Mouse (Mus musculus): ENCODE results near the gene Ttc8. TPM values are rescaled to one million over a fixed set of nuclear protein-coding genes. Genes with fewer than 3 reads are reported as not detected.
A peak's percentile ranks its signal among the peaks of the same experiment; 100 is the strongest.

Ttc8 gene
- polyA plus RNA-seq, 1 experiment from 2014 or later, result 9.9 TPM

DNA sequence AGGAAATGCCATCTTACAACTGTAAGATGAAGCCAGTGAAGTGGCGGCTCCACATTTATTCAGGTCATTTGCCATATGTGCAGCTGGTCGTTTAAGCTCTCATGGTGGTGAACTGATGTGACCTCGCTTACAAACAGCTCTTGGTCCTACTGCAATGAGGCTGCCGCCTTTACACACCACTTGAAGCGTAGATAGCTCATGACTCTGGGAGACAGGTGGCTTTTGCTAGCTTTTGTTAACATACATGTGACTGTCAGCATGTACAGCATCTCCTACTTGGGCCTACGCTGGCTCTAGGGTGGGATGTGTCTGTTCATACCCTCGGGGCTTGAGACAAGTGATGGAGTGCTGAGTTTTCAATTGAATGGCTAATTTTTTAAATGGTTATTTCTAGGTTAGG is 40.6 kb downstream of the Ttc8 start:
- no peak overlapping the region for H3K4me3 ChIP-seq (ENCODE audit: low read depth, low read length)
- H3K27me3 ChIP-seq (ENCODE audit: control insufficient read depth, insufficient read depth, low read length), result no peaks in the 10 kb centered on the region
- WGBS, result 79% methylated on average over 7 of the region's 7 CpGs
- H3K27ac ChIP-seq (replicated peaks), result no peak overlapping the region
- no peaks in the 10 kb centered on the region for H3K9me3 ChIP-seq (ENCODE audit: control insufficient read depth, low read length)
- TF ChIP-seq EP300 (optimal IDR thresholded peaks at IDR 0.05) (no peak), CTCF (IDR thresholded peaks at IDR 0.05; ENCODE audit: low read depth) (no peak)
- H3K36me3 ChIP-seq (ENCODE audit: control insufficient read depth, insufficient read depth, low read length), result no peaks in the 10 kb centered on the region
- ATAC-seq (ENCODE audit: low FRiP score, low TSS enrichment) (no peak), DNase-seq (ENCODE audit: low spot score) (no peak)
- no peaks in the 10 kb centered on the region for H3K4me1 ChIP-seq (replicated peaks; ENCODE audit: control insufficient read depth, insufficient read depth)
- no peak overlapping the region for H3K4me2 ChIP-seq (replicated peaks; ENCODE audit: low read depth)
- no peak overlapping the region for H3K9ac ChIP-seq (ENCODE audit: low read length)

- H3K27ac ChIP-seq (replicated peaks), result no peak overlapping the region
- no peaks in the 10 kb centered on the region for H3K4me1 ChIP-seq (replicated peaks; ENCODE audit: control insufficient read depth, insufficient read depth)
- H3K4me2 ChIP-seq (replicated peaks; ENCODE audit: low read depth), result no peak overlapping the region
- no peaks in the 10 kb centered on the region for H3K27me3 ChIP-seq (ENCODE audit: control insufficient read depth, insufficient read depth, low read length)
- H3K9me3 ChIP-seq (ENCODE audit: control insufficient read depth, low read length), result no peaks in the 10 kb centered on the region
- WGBS, result 73% methylated on average over 4 of the region's 4 CpGs
- H3K9ac ChIP-seq (ENCODE audit: low read length), result no peak overlapping the region
- no peaks in the 10 kb centered on the region for H3K36me3 ChIP-seq (ENCODE audit: control insufficient read depth, insufficient read depth, low read length)
- DNase-seq (ENCODE audit: low spot score) (no peak), ATAC-seq (ENCODE audit: low FRiP score, low TSS enrichment) (no peak)
- no peak overlapping the region for H3K4me3 ChIP-seq (ENCODE audit: low read depth, low read length)
- TF ChIP-seq CTCF (IDR thresholded peaks at IDR 0.05; ENCODE audit: low read depth) (no peak), EP300 (optimal IDR thresholded peaks at IDR 0.05) (no peak)
Measured at GRCm38 (mm10) chr12:98961415-98961814, 41.0 kb downstream of the Ttc8 start.

DNA sequence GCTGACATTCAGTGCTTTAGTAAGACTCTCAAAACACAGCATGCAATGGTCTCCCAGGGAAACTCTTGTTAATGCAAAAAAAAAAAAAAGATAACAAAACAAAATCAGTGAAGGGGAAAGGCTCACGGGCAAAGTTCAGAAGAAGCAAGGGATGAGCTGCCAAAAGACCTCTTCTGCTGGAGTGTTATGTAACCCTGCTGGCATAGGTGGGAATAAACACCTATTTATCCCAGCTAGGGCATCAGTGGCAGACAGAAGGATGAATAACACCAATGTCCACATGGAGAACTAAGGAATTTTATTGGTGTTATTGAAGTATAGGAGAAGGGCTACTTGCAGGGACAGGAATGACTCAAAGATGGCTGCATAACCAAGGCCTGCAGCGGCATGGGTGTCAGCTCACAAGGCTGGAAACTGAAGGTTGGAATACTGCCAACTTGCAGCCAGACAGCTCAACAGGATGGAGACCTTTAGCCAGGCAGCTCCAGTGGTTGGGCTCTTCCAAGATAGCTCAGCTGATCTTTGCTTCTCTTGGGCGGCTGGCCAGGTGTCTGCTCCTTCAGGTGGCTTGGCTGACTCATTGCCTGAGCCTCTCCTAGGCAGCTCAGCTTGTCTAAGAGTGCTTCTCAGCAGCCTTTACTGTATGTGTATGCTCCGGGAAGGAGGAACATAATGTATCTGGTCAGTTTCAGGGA is 45.2 kb downstream of the Ttc8 start:
- H3K9me3 ChIP-seq (ENCODE audit: control insufficient read depth, low read length), result no peaks in the 10 kb centered on the region
- WGBS, result 68% methylated on average over 4 of the region's 4 CpGs
- no peaks in the 10 kb centered on the region for H3K36me3 ChIP-seq (ENCODE audit: control insufficient read depth, insufficient read depth, low read length)
- ATAC-seq (ENCODE audit: low FRiP score, low TSS enrichment) (no peak), DNase-seq (ENCODE audit: low spot score) (peak; percentile 28)
- TF ChIP-seq EP300 (optimal IDR thresholded peaks at IDR 0.05), result no peak
- no peak for TF ChIP-seq CTCF (IDR thresholded peaks at IDR 0.05; ENCODE audit: low read depth)
- no peak overlapping the region for H3K4me3 ChIP-seq (ENCODE audit: low read depth, low read length)
- H3K9ac ChIP-seq (ENCODE audit: low read length), result no peak overlapping the region
- no peaks in the 10 kb centered on the region for H3K4me1 ChIP-seq (replicated peaks; ENCODE audit: control insufficient read depth, insufficient read depth)
- no peaks in the 10 kb centered on the region for H3K27me3 ChIP-seq (ENCODE audit: control insufficient read depth, insufficient read depth, low read length)
- H3K4me2 ChIP-seq (replicated peaks; ENCODE audit: low read depth), result no peak overlapping the region
- no peak overlapping the region for H3K27ac ChIP-seq (replicated peaks)

DNA sequence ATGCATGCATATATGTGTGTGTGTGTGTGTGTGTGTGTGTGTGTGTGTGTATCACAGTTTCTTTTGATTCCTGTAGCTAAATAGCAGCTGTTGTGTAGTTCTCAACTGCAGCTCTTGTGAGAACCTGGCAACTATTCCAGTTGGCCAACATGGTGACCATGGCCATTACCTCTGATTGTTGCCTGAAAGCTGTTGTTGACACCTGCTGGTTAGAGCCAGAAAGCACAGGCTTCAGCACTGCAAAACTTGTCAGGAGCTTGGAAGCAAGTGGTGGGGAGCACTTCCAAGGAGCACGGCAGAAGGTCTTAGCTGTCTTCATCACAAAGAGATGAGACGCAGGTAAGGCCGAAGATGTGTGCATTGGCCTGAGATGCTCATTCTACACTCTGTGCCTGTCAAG is 51.9 kb downstream of the Ttc8 start:
- no peak for ATAC-seq (ENCODE audit: low FRiP score, low TSS enrichment)
- H3K27ac ChIP-seq (replicated peaks), result no peak overlapping the region
- no peaks in the 10 kb centered on the region for H3K27me3 ChIP-seq (ENCODE audit: control insufficient read depth, insufficient read depth, low read length)
- H3K4me1 ChIP-seq (replicated peaks; ENCODE audit: control insufficient read depth, insufficient read depth), result no peaks in the 10 kb centered on the region
- H3K9me3 ChIP-seq (ENCODE audit: control insufficient read depth, low read length), result no peaks in the 10 kb centered on the region
- H3K4me3 ChIP-seq (ENCODE audit: low read depth, low read length), result no peak overlapping the region
- no peak overlapping the region for H3K4me2 ChIP-seq (replicated peaks; ENCODE audit: low read depth)
- H3K36me3 ChIP-seq (ENCODE audit: control insufficient read depth, insufficient read depth, low read length), result no peaks in the 10 kb centered on the region
- WGBS, result 98% methylated on average over 3 of the region's 3 CpGs
- TF ChIP-seq EP300 (optimal IDR thresholded peaks at IDR 0.05) (no peak), CTCF (IDR thresholded peaks at IDR 0.05; ENCODE audit: low read depth) (peak; percentile 13; the same call in 1 of the 2 replicates)
- no peak for DNase-seq (ENCODE audit: low spot score)
- no peak overlapping the region for H3K9ac ChIP-seq (ENCODE audit: low read length)

DNA sequence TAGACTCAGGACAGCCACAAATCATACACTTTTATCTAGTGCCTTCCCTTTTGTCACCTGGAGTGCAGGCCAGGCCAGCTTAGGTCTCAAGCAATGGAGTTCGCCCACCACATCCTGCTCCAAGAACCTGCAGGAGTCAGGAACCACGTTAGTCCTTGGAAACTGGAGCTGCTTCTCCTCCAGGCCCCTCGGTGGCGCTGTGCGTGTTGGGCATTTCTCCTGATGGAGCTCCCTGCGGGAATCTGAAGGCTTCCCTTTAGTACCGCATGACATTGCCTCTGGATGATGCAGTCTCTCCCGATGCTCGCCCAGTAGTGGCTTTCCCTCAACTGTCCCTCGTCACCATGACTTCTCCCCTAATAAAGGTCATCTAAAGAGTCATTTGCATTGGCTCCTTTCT is 53.1 kb downstream of the Ttc8 start:
- H3K36me3 ChIP-seq (ENCODE audit: control insufficient read depth, insufficient read depth, low read length), result no peaks in the 10 kb centered on the region

DNA sequence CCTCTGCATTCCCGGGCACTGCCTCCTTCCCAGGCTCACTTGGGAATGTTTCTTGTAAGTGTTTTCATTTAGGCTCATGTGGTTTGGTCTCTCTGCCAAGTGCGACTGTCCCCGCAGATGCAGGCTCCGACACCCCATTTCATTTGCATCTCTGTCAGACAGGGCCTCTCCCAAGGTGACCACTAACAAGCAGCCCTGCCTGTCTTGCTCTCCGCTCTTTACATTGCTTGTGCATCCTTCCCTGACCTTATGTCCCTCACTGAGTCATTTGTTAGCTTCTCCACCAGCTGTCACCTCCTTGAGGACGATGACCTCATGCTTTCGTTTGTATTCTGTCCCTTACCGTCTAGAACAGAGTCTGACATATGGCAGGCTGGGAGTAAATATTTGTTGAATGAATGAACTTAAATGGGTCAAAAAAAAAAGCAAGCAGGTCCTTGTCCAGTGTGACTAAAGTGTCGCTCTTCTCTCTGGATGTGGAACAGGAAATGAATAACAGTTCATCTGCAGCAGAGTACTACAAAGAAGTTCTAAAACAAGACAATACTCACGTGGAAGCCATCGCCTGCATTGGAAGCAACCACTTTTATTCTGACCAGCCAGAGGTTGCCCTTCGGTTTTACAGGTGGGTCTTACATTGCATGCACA is 53.9 kb downstream of the Ttc8 start:
- Histone ChIP-seq H3K27me3 (ENCODE audit: control insufficient read depth, insufficient read depth, low read length) (no peaks in the 10 kb centered on the region), H3K27ac (replicated peaks) (no peak overlapping the region), H3K4me2 (replicated peaks; ENCODE audit: low read depth) (no peak overlapping the region), H3K4me3 (ENCODE audit: low read depth, low read length) (no peak overlapping the region), H3K36me3 (ENCODE audit: control insufficient read depth, insufficient read depth, low read length) (no peaks in the 10 kb centered on the region), H3K9ac (ENCODE audit: low read length) (no peak overlapping the region), H3K9me3 (ENCODE audit: control insufficient read depth, low read length) (no peaks in the 10 kb centered on the region), H3K4me1 (replicated peaks; ENCODE audit: control insufficient read depth, insufficient read depth) (no peaks in the 10 kb centered on the region)
- WGBS, result 43% methylated on average over 12 of the region's 12 CpGs
- ATAC-seq (ENCODE audit: low FRiP score, low TSS enrichment) (no peak), DNase-seq (ENCODE audit: low spot score) (no peak)
- no peak for TF ChIP-seq EP300 (optimal IDR thresholded peaks at IDR 0.05)
- no peak for TF ChIP-seq CTCF (IDR thresholded peaks at IDR 0.05; ENCODE audit: low read depth)

More for the DNA sequence above, 53.1 kb downstream of the Ttc8 start:
- no peak for ATAC-seq (ENCODE audit: low FRiP score, low TSS enrichment)
- Histone ChIP-seq H3K27ac (replicated peaks) (no peak overlapping the region), H3K4me2 (replicated peaks; ENCODE audit: low read depth) (no peak overlapping the region), H3K4me3 (ENCODE audit: low read depth, low read length) (no peak overlapping the region), H3K4me1 (replicated peaks; ENCODE audit: control insufficient read depth, insufficient read depth) (no peaks in the 10 kb centered on the region), H3K27me3 (ENCODE audit: control insufficient read depth, insufficient read depth, low read length) (no peaks in the 10 kb centered on the region), H3K9ac (ENCODE audit: low read length) (no peak overlapping the region), H3K9me3 (ENCODE audit: control insufficient read depth, low read length) (no peaks in the 10 kb centered on the region)
- TF ChIP-seq CTCF (IDR thresholded peaks at IDR 0.05; ENCODE audit: low read depth), result no peak
- no peak for TF ChIP-seq EP300 (optimal IDR thresholded peaks at IDR 0.05)
- no peak for DNase-seq (ENCODE audit: low spot score)
- 87% methylated on average over 10 of the region's 10 CpGs for WGBS

All from stomach, postnatal 0 days (tissue).